Comparison of ENCODE assay signal across 8 mouse cellular contexts in genomic region chr5:105399631-105400423, GRCm38 (mm10). TPM values are rescaled to one million over a fixed set of nuclear protein-coding genes. Genes with fewer than 3 reads are reported as not detected.
DNase-seq lines count a peak whose midpoint lies in the region; ATAC-seq and TF ChIP-seq lines count a peak whose summit lies in the region.

No protein-coding gene starts in this region.

- intact Hi-C loops in left cerebral cortex, postnatal 36 days (cut with DNase I), result loop anchor here (2.0 to 10.0 kb wide), 2 partner anchors 285 to 469 kb away; no protein-coding TSS in a partner anchor

- no peaks in the 10 kb centered on the region for H3K36me3 ChIP-seq in embryonic facial prominence, embryonic 10.5 days (replicated peaks)
- no peaks in the 10 kb centered on the region for H3K36me3 ChIP-seq in intestine, postnatal 0 days (ENCODE audit: control insufficient read depth, insufficient read depth)
- no peaks in the 10 kb centered on the region for H3K36me3 ChIP-seq in spleen, adult 2 months (ENCODE audit: control insufficient read depth, insufficient read depth, low read length)

- ATAC-seq in granulocyte monocyte progenitor cell, adult 5-6 weeks (replicated peaks; ENCODE audit: poor library complexity, severe bottlenecking), result 0 out of 2 replicates have a peak, but pooled peaks have one; percentile 37
- ATAC-seq in intestine, postnatal 0 days, result no peak

- H3K4me2 ChIP-seq in intestine, postnatal 0 days (replicated peaks; ENCODE audit: low read depth), result peak overlapping the region; percentile 42

- H3K9me3 ChIP-seq in embryonic facial prominence, embryonic 10.5 days, result peaks cover 2% of the 10 kb centered on the region; the same call in 1 of the 2 replicates
- no peaks in the 10 kb centered on the region for H3K9me3 ChIP-seq in intestine, postnatal 0 days (ENCODE audit: control insufficient read depth)

- H3K4me1 ChIP-seq in embryonic facial prominence, embryonic 10.5 days, result peaks cover 5% of the 10 kb centered on the region
- no peaks in the 10 kb centered on the region; the same call in 1 of the 2 replicates for H3K4me1 ChIP-seq in intestine, postnatal 0 days (replicated peaks; ENCODE audit: control insufficient read depth, insufficient read depth, low read length)
- H3K4me1 ChIP-seq in spleen, adult 2 months (ENCODE audit: control insufficient read depth, insufficient read depth, insufficient read length), result no peaks in the 10 kb centered on the region

- 35% methylated on average over 13 of the region's 13 CpGs for WGBS in embryonic facial prominence, embryonic 10.5 days
- WGBS in intestine, postnatal 0 days, result 37% methylated on average over 13 of the region's 13 CpGs
- WGBS in spleen, adult 2 months, result 34% methylated on average over 13 of the region's 13 CpGs

- no peak overlapping the region for H3K9ac ChIP-seq in intestine, postnatal 0 days (ENCODE audit: low read depth, low read length)

- no peaks in the 10 kb centered on the region for H3K27me3 ChIP-seq in embryonic facial prominence, embryonic 10.5 days (replicated peaks; ENCODE audit: low read depth, poor library complexity, severe bottlenecking)
- no peaks in the 10 kb centered on the region for H3K27me3 ChIP-seq in intestine, postnatal 0 days (replicated peaks; ENCODE audit: control insufficient read depth, insufficient read depth, low read length)
- H3K27me3 ChIP-seq in spleen, adult 2 months (ENCODE audit: control insufficient read depth, insufficient read depth, low read length), result no peaks in the 10 kb centered on the region

- DNase-seq in urinary bladder, adult 18-20 months (ENCODE audit: low spot score in 2 of 2), result peak; percentile 31 to 34
- DNase-seq in urinary bladder, adult 2 months (ENCODE audit: low spot score), result no peak
- peak; percentile 66 for DNase-seq in embryonic facial prominence, embryonic 10.5 days (ENCODE audit: low spot score)
- DNase-seq in left cerebral cortex, postnatal 36 days (ENCODE audit: low spot score in 2 of 2), result peak; percentile 64 to 79
- peak; percentile 76 for DNase-seq in mesoderm, embryonic 11.5 days (ENCODE audit: low read depth, low spot score)
- DNase-seq in spleen, adult 2 months (ENCODE audit: low read depth in 1 of 2, low spot score in 2 of 2), result peak in 1 of 2 experiments; percentile 64

- H3K4me3 ChIP-seq in embryonic facial prominence, embryonic 10.5 days, result peak overlapping the region; percentile 37
- no peak overlapping the region for H3K4me3 ChIP-seq in intestine, postnatal 0 days (ENCODE audit: low read depth, low read length)
- H3K4me3 ChIP-seq in spleen, adult 2 months (ENCODE audit: extremely low read depth, insufficient read depth, insufficient read length), result no peak overlapping the region; the same call in 1 of the 2 replicates

- TF ChIP-seq CTCF in intestine, postnatal 0 days (IDR thresholded peaks at IDR 0.05; ENCODE audit: low read depth), result peak; percentile 71
- 0 out of 2 replicates have a peak, but pooled peaks have one; percentile 11 for TF ChIP-seq CTCF in spleen, adult 2 months (IDR thresholded peaks at IDR 0.05; ENCODE audit: extremely low read depth, insufficient read depth, insufficient read length, insufficient replicate concordance)

- TF ChIP-seq POLR2A in spleen, adult 2 months (IDR thresholded peaks at IDR 0.05; ENCODE audit: low read depth, low read length), result no peak

- no peak overlapping the region for H3K27ac ChIP-seq in embryonic facial prominence, embryonic 10.5 days (replicated peaks)
- no peak overlapping the region for H3K27ac ChIP-seq in intestine, postnatal 0 days (ENCODE audit: low read depth, low read length)
- no peak overlapping the region for H3K27ac ChIP-seq in spleen, adult 2 months (ENCODE audit: insufficient read depth, low read length)

RNA-seq across cellular contexts. Expression of gene Lrrc8b, which starts 15.7 kb away (rescaled TPM):
- polyA plus RNA-seq in urinary bladder, adult 2 months (2012; rRNA removed), result 2.8 and 3.1 TPM in 2 replicates
- polyA plus RNA-seq in embryonic facial prominence, embryonic 10.5 days (2016; fragmentation: Nextera tagmentation; extraction: Ambion mirVana), result 6.1 and 6.4 TPM in 2 replicates
- total RNA-seq in granulocyte monocyte progenitor cell, adult 5-6 weeks (2014; fragmentation: Nextera tagmentation), result 16.1 and 19.8 TPM in 2 replicates
- 6.5 and 9.7 TPM in 2 replicates for total RNA-seq in granulocyte monocyte progenitor cell, adult 5-6 weeks (2017)
- polyA plus RNA-seq in intestine, postnatal 0 days (2015; fragmentation: Nextera tagmentation; extraction: Ambion mirVana), result 12.2 and 12.6 TPM in 2 replicates
- 100 to 1,000 TPM in 1 of 2 experiments, 10 to 100 TPM in 1; 87.4 to 102 TPM for total RNA-seq in left cerebral cortex, postnatal 36 days (2021)
- 3.0 and 4.1 TPM in 2 replicates for polyA plus RNA-seq in spleen, adult 2 months (2012; rRNA removed)
